In the genomic region with DNA sequence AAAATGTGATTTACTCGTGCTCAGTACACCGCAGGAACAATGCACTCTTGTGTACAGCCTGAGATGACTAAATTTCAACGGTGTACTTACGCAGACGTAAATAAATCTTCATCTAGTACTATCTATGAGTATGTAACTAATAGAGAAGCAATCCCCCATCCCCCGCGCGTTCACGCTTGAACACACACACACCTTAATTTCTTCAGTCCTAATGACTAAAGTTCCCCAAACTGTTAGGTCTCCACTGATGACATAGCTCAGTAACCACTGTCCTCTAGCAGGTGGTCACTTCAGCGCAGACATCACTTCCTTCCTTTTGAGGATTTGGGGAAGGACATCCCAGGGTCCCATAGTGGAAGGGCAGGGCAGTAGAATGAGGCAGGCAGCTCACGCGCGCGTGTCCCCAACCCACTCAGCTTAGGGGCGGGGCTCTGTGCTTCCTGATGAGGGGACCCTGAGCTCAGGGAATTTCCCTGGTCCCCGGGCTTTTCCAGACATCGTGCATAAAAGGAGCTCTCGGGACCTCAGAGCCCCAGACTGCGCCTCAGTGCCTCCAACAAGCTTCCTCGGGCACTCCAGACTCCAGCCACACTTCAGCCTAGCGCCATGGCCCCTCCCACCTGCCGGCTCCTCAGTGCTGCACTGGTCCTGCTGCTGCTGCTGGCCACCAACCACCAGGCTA, we compare ENCODE assay signal across 7 mouse cellular contexts. TPM values are rescaled to one million over a fixed set of nuclear protein-coding genes. Genes with fewer than 3 reads are reported as not detected.
DNase-seq lines count a peak whose midpoint lies in the region; ATAC-seq and TF ChIP-seq lines count a peak whose summit lies in the region.

TSS of gene Cxcl2 (plus strand) at position 533 of the 682 bp plus-strand sequence.

- peak within 1 kb of the TSS; percentile 48 for H3K4me3 ChIP-seq in bone marrow macrophage, adult 2 months (ENCODE audit: insufficient read depth, low read length)
- peak within 1 kb of the TSS; percentile 34 for H3K4me3 ChIP-seq in hindbrain, embryonic 13.5 days

- H3K27me3 ChIP-seq in hindbrain, embryonic 13.5 days: peaks cover 22% of the 10 kb centered on the region
- no peaks in the 10 kb centered on the region for H3K27me3 ChIP-seq in splenic B cell, adult 2 months (ENCODE audit: control insufficient read depth, insufficient read depth, low read length, poor library complexity, severe bottlenecking)

- no peak within 1 kb of the TSS for H3K27ac ChIP-seq in bone marrow macrophage, adult 2 months (ENCODE audit: insufficient read depth, low read depth, low read length)
- H3K27ac ChIP-seq in hindbrain, embryonic 13.5 days: no peak within 1 kb of the TSS

- H3K4me2 ChIP-seq in hindbrain, embryonic 13.5 days: peak within 1 kb of the TSS; percentile 63

- peak; percentile 55 for ATAC-seq in CD4-positive, CD25-positive, alpha-beta regulatory T cell, adult 4 months
- peak; percentile 71 for ATAC-seq in hindbrain, embryonic 13.5 days (ENCODE audit: low FRiP score)

- WGBS in hindbrain, embryonic 13.5 days: 12% methylated on average over 22 of the region's 22 CpGs

- H3K4me1 ChIP-seq in bone marrow macrophage, adult 2 months (ENCODE audit: control insufficient read depth, insufficient read depth, low read length): peaks cover 43% of the 10 kb centered on the region
- H3K4me1 ChIP-seq in hindbrain, embryonic 13.5 days (replicated peaks): peaks cover 15% of the 10 kb centered on the region

- H3K9me3 ChIP-seq in hindbrain, embryonic 13.5 days: no peaks in the 10 kb centered on the region

- peak; percentile 10 for DNase-seq in lung, postnatal 10 days
- DNase-seq in splenic B cell, adult 2 months (ENCODE audit: low read depth, low spot score): peak; percentile 17
- no peak for DNase-seq in layer of hippocampus, adult 18-20 months (ENCODE audit: low spot score in 2 of 2)
- DNase-seq in ovary, adult 18-20 months (ENCODE audit: low spot score): no peak

- no peak for TF ChIP-seq POLR2A in bone marrow macrophage, adult 2 months (IDR thresholded peaks at IDR 0.05; ENCODE audit: borderline replicate concordance, low read depth, low read length)

- no peaks in the 10 kb centered on the region for H3K36me3 ChIP-seq in hindbrain, embryonic 13.5 days
- H3K36me3 ChIP-seq in splenic B cell, adult 2 months (ENCODE audit: control insufficient read depth, insufficient read depth, low read length, poor library complexity, severe bottlenecking): no peaks in the 10 kb centered on the region

- TF ChIP-seq CTCF in bone marrow macrophage, adult 2 months (IDR thresholded peaks at IDR 0.05; ENCODE audit: low read depth, low read length): no peak

- peak within 1 kb of the TSS; percentile 60; the same call in 1 of the 2 replicates for H3K9ac ChIP-seq in hindbrain, embryonic 13.5 days

RNA-seq across cellular contexts. Expression of gene Cxcl2, which starts in this region (rescaled TPM):
- polyA plus RNA-seq in CD4-positive, CD25-positive, alpha-beta regulatory T cell, adult 4 months (2017; shearing (Covaris generic)): 1 to 10 TPM; 1.5 to 2.9 TPM
- 7.4 and 7.7 TPM in 2 replicates for polyA plus RNA-seq in bone marrow macrophage, adult 2 months (2012; ENCODE audit: insufficient read depth, insufficient read length, missing spikeins)
- polyA plus RNA-seq in hindbrain, embryonic 13.5 days (2015; fragmentation: Nextera tagmentation; extraction: Ambion mirVana): not detected in 2 replicates
- total RNA-seq in layer of hippocampus, adult 18-20 months (2021): not detected

Comparison
In these comparisons a context has a peak if more than half of its experiments do, and no peak if none do; other contexts are left out.
1. Peak in ATAC-seq, H3K4me3 ChIP-seq, H3K9ac ChIP-seq and H3K4me2 ChIP-seq in hindbrain, embryonic 13.5 days; RNA of the gene not detected or under 1 TPM.
2. DNase-seq: peak in lung, postnatal 10 days (single experiment) and splenic B cell, adult 2 months (single experiment); none in layer of hippocampus, adult 18-20 months (0 of 2) and ovary, adult 18-20 months (single experiment).